Mouse (Mus musculus): ENCODE results near the gene Card9. TPM values are rescaled to one million over a fixed set of nuclear protein-coding genes. Genes with fewer than 3 reads are reported as not detected.

Card9 gene
- polyA plus RNA-seq, 1 experiment from 2014 or later = 0.53 TPM

GRCm38 (mm10) chr2:26341510-26341981 is 19.2 kb downstream of the Card9 start:
- 78% methylated on average over 2 of the region's 2 CpGs for WGBS

GRCm38 (mm10) chr2:26339204-26339551 is 21.5 kb downstream of the Card9 start:
- H3K4me1 ChIP-seq (ENCODE audit: control insufficient read depth, insufficient read depth, low read length) = peaks cover 10% of the 10 kb centered on the region
- ATAC-seq (ENCODE audit: low FRiP score, low TSS enrichment) = no peak
- H3K4me3 ChIP-seq (ENCODE audit: low read length) = no peak overlapping the region
- H3K4me2 ChIP-seq (replicated peaks; ENCODE audit: low read depth, low read length) = no peak overlapping the region
- H3K9ac ChIP-seq (ENCODE audit: low read depth, low read length) = no peak overlapping the region
- H3K9me3 ChIP-seq (ENCODE audit: control insufficient read depth, low read length) = no peaks in the 10 kb centered on the region
- no peaks in the 10 kb centered on the region for H3K27me3 ChIP-seq (ENCODE audit: control insufficient read depth, insufficient read depth, low read length)
- peaks cover 48% of the 10 kb centered on the region for H3K36me3 ChIP-seq (ENCODE audit: control insufficient read depth, insufficient read depth, low read length)
- no peak overlapping the region for H3K27ac ChIP-seq (ENCODE audit: low read depth, low read length)
- 89% methylated on average over 5 of the region's 5 CpGs for WGBS

More at GRCm38 (mm10) chr2:26341510-26341981, 19.2 kb downstream of the Card9 start:
- Histone ChIP-seq H3K9me3 (ENCODE audit: control insufficient read depth, low read length) (no peaks in the 10 kb centered on the region), H3K9ac (ENCODE audit: low read depth, low read length) (no peak overlapping the region; the same call in 1 of the 2 replicates), H3K4me1 (ENCODE audit: control insufficient read depth, insufficient read depth, low read length) (peaks cover 10% of the 10 kb centered on the region), H3K27ac (ENCODE audit: low read depth, low read length) (peak overlapping the region; percentile 79; the same call in 1 of the 2 replicates), H3K27me3 (ENCODE audit: control insufficient read depth, insufficient read depth, low read length) (no peaks in the 10 kb centered on the region), H3K4me3 (ENCODE audit: low read length) (no peak overlapping the region), H3K36me3 (ENCODE audit: control insufficient read depth, insufficient read depth, low read length) (peaks cover 71% of the 10 kb centered on the region), H3K4me2 (replicated peaks; ENCODE audit: low read depth, low read length) (no peak overlapping the region)
- no peak for ATAC-seq (ENCODE audit: low FRiP score, low TSS enrichment)

- ATAC-seq (ENCODE audit: low FRiP score, low TSS enrichment) = no peak
- H3K4me2 ChIP-seq (replicated peaks; ENCODE audit: low read depth, low read length) = no peak overlapping the region
Measured at GRCm38 (mm10) chr2:26338302-26339203, 22.2 kb downstream of the Card9 start.

GRCm38 (mm10) chr2:26330702-26331101 is 30.0 kb downstream of the Card9 start:
- no peaks in the 10 kb centered on the region for H3K9me3 ChIP-seq (ENCODE audit: control insufficient read depth, low read length)
- H3K27ac ChIP-seq (ENCODE audit: low read depth, low read length) = no peak overlapping the region; the same call in 1 of the 2 replicates
- no peak overlapping the region for H3K9ac ChIP-seq (ENCODE audit: low read depth, low read length)
- H3K4me1 ChIP-seq (ENCODE audit: control insufficient read depth, insufficient read depth, low read length) = no peaks in the 10 kb centered on the region
- ATAC-seq (ENCODE audit: low FRiP score, low TSS enrichment) = 0 out of 2 replicates have a peak, but pooled peaks have one; percentile 21
- H3K4me2 ChIP-seq (replicated peaks; ENCODE audit: low read depth, low read length) = no peak overlapping the region
- H3K4me3 ChIP-seq (ENCODE audit: low read length) = no peak overlapping the region
- H3K36me3 ChIP-seq (ENCODE audit: control insufficient read depth, insufficient read depth, low read length) = peaks cover 53% of the 10 kb centered on the region
- H3K27me3 ChIP-seq (ENCODE audit: control insufficient read depth, insufficient read depth, low read length) = no peaks in the 10 kb centered on the region
- WGBS = 75% methylated on average over 6 of the region's 6 CpGs

More at GRCm38 (mm10) chr2:26338302-26339203, 22.2 kb downstream of the Card9 start:
- H3K4me1 ChIP-seq (ENCODE audit: control insufficient read depth, insufficient read depth, low read length) = peaks cover 8% of the 10 kb centered on the region
- H3K27ac ChIP-seq (ENCODE audit: low read depth, low read length) = no peak overlapping the region
- H3K36me3 ChIP-seq (ENCODE audit: control insufficient read depth, insufficient read depth, low read length) = peaks cover 42% of the 10 kb centered on the region
- H3K27me3 ChIP-seq (ENCODE audit: control insufficient read depth, insufficient read depth, low read length) = no peaks in the 10 kb centered on the region
- 82% methylated on average over 8 of the region's 13 CpGs for WGBS
- H3K9me3 ChIP-seq (ENCODE audit: control insufficient read depth, low read length) = no peaks in the 10 kb centered on the region
- H3K9ac ChIP-seq (ENCODE audit: low read depth, low read length) = no peak overlapping the region
- H3K4me3 ChIP-seq (ENCODE audit: low read length) = no peak overlapping the region

- H3K4me1 ChIP-seq (ENCODE audit: control insufficient read depth, insufficient read depth, low read length) = no peaks in the 10 kb centered on the region
- no peaks in the 10 kb centered on the region for H3K9me3 ChIP-seq (ENCODE audit: control insufficient read depth, low read length)
- ATAC-seq (ENCODE audit: low FRiP score, low TSS enrichment) = no peak
- H3K36me3 ChIP-seq (ENCODE audit: control insufficient read depth, insufficient read depth, low read length) = peaks cover 59% of the 10 kb centered on the region
- 91% methylated on average over 4 of the region's 4 CpGs for WGBS
- H3K9ac ChIP-seq (ENCODE audit: low read depth, low read length) = no peak overlapping the region
- no peaks in the 10 kb centered on the region for H3K27me3 ChIP-seq (ENCODE audit: control insufficient read depth, insufficient read depth, low read length)
- peak overlapping the region; percentile 15 for H3K27ac ChIP-seq (ENCODE audit: low read depth, low read length)
- H3K4me2 ChIP-seq (replicated peaks; ENCODE audit: low read depth, low read length) = 0 out of 2 replicates have a peak overlapping the region, but pooled peaks have one; percentile 6
- H3K4me3 ChIP-seq (ENCODE audit: low read length) = no peak overlapping the region
Measured at GRCm38 (mm10) chr2:26330056-26330468, 30.7 kb downstream of the Card9 start.

- H3K9me3 ChIP-seq (ENCODE audit: control insufficient read depth, low read length) = no peaks in the 10 kb centered on the region
- H3K4me3 ChIP-seq (ENCODE audit: low read length) = no peak overlapping the region
- H3K27ac ChIP-seq (ENCODE audit: low read depth, low read length) = peak overlapping the region; percentile 15; the same call in 1 of the 2 replicates
- peaks cover 66% of the 10 kb centered on the region for H3K36me3 ChIP-seq (ENCODE audit: control insufficient read depth, insufficient read depth, low read length)
- H3K27me3 ChIP-seq (ENCODE audit: control insufficient read depth, insufficient read depth, low read length) = no peaks in the 10 kb centered on the region
- H3K4me1 ChIP-seq (ENCODE audit: control insufficient read depth, insufficient read depth, low read length) = no peaks in the 10 kb centered on the region
- ATAC-seq (ENCODE audit: low FRiP score, low TSS enrichment) = no peak
- 71% methylated on average over 8 of the region's 8 CpGs for WGBS
- no peak overlapping the region for H3K4me2 ChIP-seq (replicated peaks; ENCODE audit: low read depth, low read length)
- no peak overlapping the region for H3K9ac ChIP-seq (ENCODE audit: low read depth, low read length)
Measured at GRCm38 (mm10) chr2:26329402-26329801, 31.3 kb downstream of the Card9 start.

GRCm38 (mm10) chr2:26327852-26328251 is 32.9 kb downstream of the Card9 start:
- 88% methylated on average over 4 of the region's 4 CpGs for WGBS
- Histone ChIP-seq H3K27me3 (ENCODE audit: control insufficient read depth, insufficient read depth, low read length) (no peaks in the 10 kb centered on the region), H3K27ac (ENCODE audit: low read depth, low read length) (no peak overlapping the region), H3K4me1 (ENCODE audit: control insufficient read depth, insufficient read depth, low read length) (no peaks in the 10 kb centered on the region), H3K9me3 (ENCODE audit: control insufficient read depth, low read length) (no peaks in the 10 kb centered on the region), H3K4me2 (replicated peaks; ENCODE audit: low read depth, low read length) (no peak overlapping the region), H3K9ac (ENCODE audit: low read depth, low read length) (no peak overlapping the region), H3K36me3 (ENCODE audit: control insufficient read depth, insufficient read depth, low read length) (peaks cover 79% of the 10 kb centered on the region), H3K4me3 (ENCODE audit: low read length) (no peak overlapping the region)
- ATAC-seq (ENCODE audit: low FRiP score, low TSS enrichment) = no peak

- 71% methylated on average over 15 of the region's 15 CpGs for WGBS
- Histone ChIP-seq H3K27me3 (ENCODE audit: control insufficient read depth, insufficient read depth, low read length) (no peaks in the 10 kb centered on the region), H3K9ac (ENCODE audit: low read depth, low read length) (no peak overlapping the region), H3K9me3 (ENCODE audit: control insufficient read depth, low read length) (no peaks in the 10 kb centered on the region), H3K4me2 (replicated peaks; ENCODE audit: low read depth, low read length) (no peak overlapping the region), H3K4me1 (ENCODE audit: control insufficient read depth, insufficient read depth, low read length) (no peaks in the 10 kb centered on the region), H3K27ac (ENCODE audit: low read depth, low read length) (no peak overlapping the region), H3K4me3 (ENCODE audit: low read length) (no peak overlapping the region), H3K36me3 (ENCODE audit: control insufficient read depth, insufficient read depth, low read length) (peaks cover 72% of the 10 kb centered on the region)
- ATAC-seq (ENCODE audit: low FRiP score, low TSS enrichment) = peak; percentile 73
Measured at GRCm38 (mm10) chr2:26325386-26326181, 35.1 kb downstream of the Card9 start.
